Mouse (Mus musculus) hindbrain, embryonic 13.5 days (tissue): ENCODE measurements around the gene Pfkp. TPM values are rescaled to one million over a fixed set of nuclear protein-coding genes. Genes with fewer than 3 reads are reported as not detected.
A peak's percentile ranks its signal among the peaks of the same experiment; 100 is the strongest.

Source experiments
- ATAC-seq: fragments of 200-750 bp; cut with Nextera tagmentation; 2 replicates; pipeline ENCODE4 v1.8.0; 2017; ENCODE audit warnings: moderate TSS enrichment; ENCODE audit not compliant: low FRiP score
- H3K27ac ChIP-seq: fragments of 300-500 bp; sonication (generic); 2 replicates; pipeline ENCODE4 v1.5.1; 2015; ENCODE audit warnings: inconsistent platforms, mild to moderate bottlenecking, moderate library complexity
- H3K27me3 ChIP-seq: fragments of 300-500 bp; sonication (generic); 2 replicates; pipeline ENCODE4 v1.6.1; 2015; ENCODE audit warnings: mild to moderate bottlenecking, inconsistent platforms
- H3K36me3 ChIP-seq: fragments of 300-500 bp; sonication (generic); 2 replicates; pipeline ENCODE4 v1.6.1; 2015; ENCODE audit warnings: mild to moderate bottlenecking, inconsistent platforms
- H3K4me1 ChIP-seq: fragments of 300-500 bp; sonication (generic); replicated peaks from 2 replicates; pipeline ENCODE4 v1.6.1; 2015; ENCODE audit warnings: inconsistent platforms
- H3K4me2 ChIP-seq: fragments of 300-500 bp; sonication (generic); 2 replicates; pipeline ENCODE4 v1.6.1; 2015; ENCODE audit warnings: inconsistent platforms, mild to moderate bottlenecking, moderate library complexity
- H3K4me3 ChIP-seq: fragments of 300-500 bp; sonication (generic); 2 replicates; pipeline ENCODE4 v1.5.1; 2015; ENCODE audit warnings: mild to moderate bottlenecking, inconsistent platforms
- H3K9ac ChIP-seq: fragments of 300-500 bp; sonication (generic); 2 replicates; pipeline ENCODE4 v1.6.1; 2015; ENCODE audit warnings: mild to moderate bottlenecking, inconsistent platforms
- H3K9me3 ChIP-seq: fragments of 300-500 bp; sonication (generic); 2 replicates; pipeline ENCODE4 v1.6.1; 2016; ENCODE audit warnings: inconsistent platforms
- WGBS: fragments of 180-500 bp; shearing (Covaris S2); methylation state at CpG from one replicate; pipeline ENCODE4 v1.1.7; 2015; 5-methylcytosine and 5-hydroxymethylcytosine counted together
- polyA plus RNA-seq: library from polyadenylated mRNA; unstranded; fragments of >200 nt; fragmentation: Nextera tagmentation; extraction: Ambion mirVana; gene quantifications from 2 replicates; pipeline ENCODE4 v1.2.1, GENCODE M21; 2015

Pfkp gene
- polyA plus RNA-seq, 1 experiment from 2014 or later = 213 TPM

DNA sequence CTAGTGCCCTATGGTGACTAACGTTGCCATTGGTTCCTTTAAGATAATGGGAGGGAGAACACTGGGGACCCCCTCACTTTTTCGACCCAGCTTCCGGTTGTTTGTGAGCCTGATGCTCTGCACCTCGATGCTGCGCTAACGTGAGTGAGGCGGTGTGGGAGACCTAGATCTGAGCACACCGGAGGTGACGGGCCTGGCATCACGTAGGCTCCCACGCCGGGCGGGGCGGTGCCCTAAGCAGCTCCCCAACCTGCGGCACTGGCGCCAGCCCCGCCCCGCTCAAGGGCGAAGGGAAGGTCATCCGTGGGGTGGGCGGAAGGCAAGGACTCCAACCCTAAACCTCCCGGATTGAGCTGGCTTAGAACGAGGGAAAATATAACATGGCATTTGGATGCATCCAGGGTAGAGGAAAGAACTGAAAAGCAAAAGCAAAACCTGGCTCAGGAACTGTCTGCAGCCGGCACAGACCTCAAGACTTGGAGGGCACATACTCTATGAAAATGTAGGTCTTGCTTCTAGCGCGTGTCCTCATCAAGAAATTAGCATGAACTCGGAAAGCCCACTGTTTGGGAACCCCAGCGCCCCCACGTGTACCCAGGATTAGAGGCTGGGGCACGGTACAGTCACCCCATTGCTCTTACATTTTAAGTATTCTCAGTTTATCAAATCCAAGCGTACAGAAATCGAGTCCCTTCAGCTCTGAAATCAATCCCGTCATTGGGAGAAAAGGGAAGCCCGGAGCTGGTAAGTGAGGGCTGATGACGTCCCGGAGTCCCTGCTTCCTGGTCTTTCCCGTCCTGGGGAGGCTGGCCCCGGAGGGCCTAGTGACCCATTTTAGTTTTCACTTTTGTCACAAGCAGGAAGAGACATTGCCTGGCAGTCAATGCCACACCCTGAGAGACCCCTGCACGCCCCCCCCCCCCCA is 1.2 kb downstream of the Pfkp start:
- H3K4me3 ChIP-seq = peak overlapping the region; percentile 63
- ATAC-seq = peak; percentile 65
- H3K36me3 ChIP-seq = no peaks in the 10 kb centered on the region
- H3K27me3 ChIP-seq = 0 out of 2 replicates have a peak, but pooled peaks cover 3% of the 10 kb centered on the region
- peaks cover 19% of the 10 kb centered on the region for H3K4me1 ChIP-seq
- peak overlapping the region; percentile 75 for H3K27ac ChIP-seq
- H3K9ac ChIP-seq = peak overlapping the region; percentile 79
- no peaks in the 10 kb centered on the region for H3K9me3 ChIP-seq
- WGBS = under 1% methylated on average over 39 of the region's 39 CpGs
- H3K4me2 ChIP-seq = peak overlapping the region; percentile 96

DNA sequence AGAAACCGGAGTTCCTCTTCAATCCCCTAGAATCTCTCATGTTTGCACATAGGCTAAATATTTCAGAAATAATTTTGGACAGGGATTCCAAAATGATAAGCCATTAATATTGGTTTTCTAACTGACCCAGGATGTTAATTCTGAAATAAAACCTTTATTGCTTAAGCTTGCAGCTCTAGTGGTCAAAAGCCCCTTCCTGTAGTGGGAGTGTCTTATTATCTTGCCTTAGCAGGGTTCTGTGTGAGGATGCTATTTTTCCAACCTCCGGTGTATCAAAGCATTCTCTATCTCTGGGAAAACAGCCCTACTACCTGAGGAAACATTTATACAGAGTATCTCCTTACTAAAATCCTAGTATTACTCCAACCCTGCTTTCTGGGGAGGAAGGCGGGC is 1.9 kb downstream of the Pfkp start:
- peak overlapping the region; percentile 63 for H3K4me3 ChIP-seq
- 0 out of 2 replicates have a peak, but pooled peaks cover 3% of the 10 kb centered on the region for H3K27me3 ChIP-seq
- H3K36me3 ChIP-seq = no peaks in the 10 kb centered on the region
- WGBS = 46% methylated on average over 3 of the region's 3 CpGs
- H3K9ac ChIP-seq = peak overlapping the region; percentile 79
- H3K27ac ChIP-seq = peak overlapping the region; percentile 75
- ATAC-seq = no peak; the same call in 1 of the 2 replicates
- peaks cover 19% of the 10 kb centered on the region for H3K4me1 ChIP-seq
- peak overlapping the region; percentile 96 for H3K4me2 ChIP-seq
- no peaks in the 10 kb centered on the region for H3K9me3 ChIP-seq

- Histone ChIP-seq H3K9me3 (no peaks in the 10 kb centered on the region), H3K36me3 (no peaks in the 10 kb centered on the region), H3K4me2 (peak overlapping the region; percentile 96), H3K9ac (peak overlapping the region; percentile 79), H3K4me3 (peak overlapping the region; percentile 63), H3K27me3 (0 out of 2 replicates have a peak, but pooled peaks cover 3% of the 10 kb centered on the region), H3K4me1 (peaks cover 19% of the 10 kb centered on the region), H3K27ac (no peak overlapping the region)
- no peak for ATAC-seq
- WGBS = 86% methylated on average over 2 of the region's 2 CpGs
Observed at GRCm38 (mm10) chr13:6646266-6646665, 2.3 kb downstream of the Pfkp start.

DNA sequence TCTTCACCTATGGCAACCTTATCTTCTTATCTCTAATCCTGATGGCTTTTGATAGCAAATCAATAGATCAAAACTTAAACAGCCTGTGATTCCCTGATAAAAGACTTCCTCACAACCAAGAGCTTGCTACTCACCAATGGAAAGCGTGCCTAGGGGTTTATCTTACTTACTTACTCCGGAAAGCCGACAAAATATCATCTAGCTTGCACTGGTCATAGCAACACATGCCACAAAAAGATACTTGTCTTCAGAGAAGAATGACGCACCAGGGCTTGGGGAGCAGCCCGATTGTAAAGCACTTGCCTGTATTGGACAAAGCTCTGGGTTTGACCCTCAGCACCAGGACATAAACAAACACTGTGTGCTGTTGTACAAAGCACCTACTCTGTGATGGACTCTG is 4.6 kb downstream of the Pfkp start:
- WGBS = 88% methylated on average over 5 of the region's 5 CpGs
- Histone ChIP-seq H3K4me1 (peaks cover 16% of the 10 kb centered on the region), H3K36me3 (no peaks in the 10 kb centered on the region), H3K27me3 (0 out of 2 replicates have a peak, but pooled peaks cover 3% of the 10 kb centered on the region), H3K4me3 (no peak overlapping the region), H3K9ac (no peak overlapping the region), H3K4me2 (no peak overlapping the region), H3K9me3 (no peaks in the 10 kb centered on the region), H3K27ac (no peak overlapping the region)
- ATAC-seq = no peak

DNA sequence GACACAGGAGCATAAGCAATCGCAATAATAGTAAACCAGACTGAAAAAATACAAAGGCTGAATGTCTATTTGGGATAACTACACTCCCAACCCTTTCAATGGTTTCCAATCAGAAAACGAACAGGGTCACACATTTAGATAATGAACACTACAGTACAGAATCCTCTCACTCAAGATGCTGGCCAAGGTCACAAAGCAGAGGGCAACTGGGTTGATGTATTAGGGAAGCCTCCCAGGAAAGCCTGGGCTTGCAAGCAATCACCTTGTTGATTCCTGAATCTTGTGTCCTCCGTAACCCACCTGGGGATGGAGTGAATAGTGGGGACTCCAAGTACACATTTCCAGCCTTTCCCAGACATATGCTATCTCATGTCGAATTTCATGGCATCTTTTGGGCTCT is 5.6 kb downstream of the Pfkp start:
- Histone ChIP-seq H3K4me2 (no peak overlapping the region), H3K27me3 (0 out of 2 replicates have a peak, but pooled peaks cover 3% of the 10 kb centered on the region), H3K36me3 (no peaks in the 10 kb centered on the region), H3K4me1 (peaks cover 15% of the 10 kb centered on the region; the same call in 1 of the 2 replicates), H3K27ac (no peak overlapping the region), H3K9me3 (no peaks in the 10 kb centered on the region), H3K4me3 (no peak overlapping the region), H3K9ac (no peak overlapping the region)
- 89% methylated on average over 4 of the region's 4 CpGs for WGBS
- ATAC-seq = no peak

GRCm38 (mm10) chr13:6642453-6642852 is 6.1 kb downstream of the Pfkp start:
- 94% methylated on average over 5 of the region's 5 CpGs for WGBS
- H3K4me3 ChIP-seq = no peak overlapping the region
- no peak for ATAC-seq
- H3K27ac ChIP-seq = no peak overlapping the region
- peaks cover 13% of the 10 kb centered on the region; the same call in 1 of the 2 replicates for H3K4me1 ChIP-seq
- no peaks in the 10 kb centered on the region for H3K36me3 ChIP-seq
- H3K4me2 ChIP-seq = no peak overlapping the region
- H3K27me3 ChIP-seq = 0 out of 2 replicates have a peak, but pooled peaks cover 3% of the 10 kb centered on the region
- no peak overlapping the region for H3K9ac ChIP-seq
- H3K9me3 ChIP-seq = no peaks in the 10 kb centered on the region

- Histone ChIP-seq H3K27ac (no peak overlapping the region), H3K27me3 (0 out of 2 replicates have a peak, but pooled peaks cover 3% of the 10 kb centered on the region), H3K4me2 (no peak overlapping the region), H3K36me3 (no peaks in the 10 kb centered on the region), H3K9me3 (no peaks in the 10 kb centered on the region), H3K4me3 (no peak overlapping the region), H3K4me1 (peaks cover 11% of the 10 kb centered on the region; the same call in 1 of the 2 replicates), H3K9ac (no peak overlapping the region)
- 91% methylated on average over 1 of the region's 1 CpGs for WGBS
- no peak for ATAC-seq
Observed at GRCm38 (mm10) chr13:6641497-6641896, 7.1 kb downstream of the Pfkp start.

DNA sequence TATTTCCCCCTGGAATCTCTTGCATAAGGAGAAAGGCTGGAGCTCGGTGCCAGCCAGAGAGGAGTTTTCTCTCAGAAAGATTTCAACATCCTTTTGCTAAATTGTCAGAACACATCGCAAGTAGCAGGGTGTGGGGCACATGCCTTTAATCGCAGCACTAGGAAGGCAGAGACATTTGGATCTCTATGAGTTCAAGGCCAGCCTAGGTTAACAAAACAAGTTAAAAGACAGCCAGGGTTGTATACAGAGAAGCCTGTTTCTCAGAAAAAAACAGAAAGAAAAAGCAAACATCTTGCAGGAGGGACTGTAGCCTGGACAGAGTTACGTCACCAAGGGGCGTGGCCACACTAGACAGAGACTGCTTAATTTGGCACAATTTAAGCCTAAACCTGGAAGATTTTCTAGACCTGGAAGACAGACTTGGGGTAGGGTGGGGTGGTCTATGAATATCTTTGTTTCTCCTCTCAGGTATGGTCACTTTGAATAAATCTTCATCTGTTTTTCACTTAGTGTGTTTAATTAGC is 9.0 kb downstream of the Pfkp start:
- no peaks in the 10 kb centered on the region for H3K27me3 ChIP-seq
- 0 out of 2 replicates have a peak, but pooled peaks cover 2% of the 10 kb centered on the region for H3K36me3 ChIP-seq
- H3K9ac ChIP-seq = no peak overlapping the region
- no peak overlapping the region for H3K4me2 ChIP-seq
- H3K9me3 ChIP-seq = no peaks in the 10 kb centered on the region
- no peak overlapping the region for H3K27ac ChIP-seq
- WGBS = 84% methylated on average over 5 of the region's 5 CpGs
- ATAC-seq = no peak
- peaks cover 6% of the 10 kb centered on the region; the same call in 1 of the 2 replicates for H3K4me1 ChIP-seq
- no peak overlapping the region for H3K4me3 ChIP-seq

DNA sequence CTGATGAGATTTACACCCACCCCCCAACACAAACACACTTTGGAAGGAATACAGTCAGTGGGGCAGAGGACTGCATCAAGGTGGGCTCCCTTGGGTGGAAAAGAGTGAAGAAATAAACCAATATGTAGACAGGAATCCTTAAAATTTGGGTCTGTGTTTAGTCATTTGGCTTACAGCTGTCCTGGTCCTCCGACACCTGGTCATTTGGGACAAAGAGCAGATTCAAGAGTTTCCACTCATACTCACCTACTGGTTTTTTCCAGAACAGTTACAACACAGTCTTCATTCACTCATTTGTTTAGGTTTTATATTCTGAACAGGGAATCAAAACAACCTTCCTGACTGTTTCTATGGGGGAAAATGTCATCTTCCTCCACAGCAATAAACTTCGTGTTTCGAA is 9.6 kb downstream of the Pfkp start:
- Histone ChIP-seq H3K36me3 (peaks cover 7% of the 10 kb centered on the region; the same call in 1 of the 2 replicates), H3K4me2 (no peak overlapping the region), H3K4me1 (peaks cover 6% of the 10 kb centered on the region; the same call in 1 of the 2 replicates), H3K9ac (no peak overlapping the region), H3K4me3 (no peak overlapping the region), H3K27me3 (no peaks in the 10 kb centered on the region), H3K27ac (no peak overlapping the region), H3K9me3 (no peaks in the 10 kb centered on the region)
- ATAC-seq = no peak
- 97% methylated on average over 3 of the region's 3 CpGs for WGBS

DNA sequence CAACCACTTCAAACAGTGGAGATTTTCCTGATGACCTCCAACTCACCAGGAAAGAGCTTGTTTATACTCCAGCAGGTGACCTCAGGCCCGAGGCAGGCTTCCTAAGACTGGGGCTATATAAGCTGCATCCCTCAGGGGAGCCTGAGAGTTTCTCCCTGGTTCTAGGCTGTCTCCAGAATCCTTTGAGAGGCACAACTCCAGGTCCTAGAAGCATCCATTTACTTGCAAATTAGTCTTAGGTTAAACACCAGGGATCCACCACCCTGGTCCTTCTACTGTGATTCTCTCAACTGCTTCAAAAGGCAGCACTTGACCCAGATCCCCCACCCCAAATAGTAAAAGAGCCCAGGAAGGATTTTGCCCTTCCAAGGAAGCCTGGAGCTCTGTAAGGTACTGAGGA is 10.2 kb downstream of the Pfkp start:
- ATAC-seq = no peak
- no peaks in the 10 kb centered on the region for H3K9me3 ChIP-seq
- H3K36me3 ChIP-seq = peaks cover 7% of the 10 kb centered on the region; the same call in 1 of the 2 replicates
- H3K4me2 ChIP-seq = no peak overlapping the region
- no peak overlapping the region for H3K27ac ChIP-seq
- peaks cover 6% of the 10 kb centered on the region; the same call in 1 of the 2 replicates for H3K4me1 ChIP-seq
- no peaks in the 10 kb centered on the region for H3K27me3 ChIP-seq
- no peak overlapping the region for H3K9ac ChIP-seq
- no peak overlapping the region for H3K4me3 ChIP-seq
- 32% methylated on average over 1 of the region's 1 CpGs for WGBS

- H3K4me1 ChIP-seq = peaks cover 6% of the 10 kb centered on the region; the same call in 1 of the 2 replicates
- H3K27ac ChIP-seq = no peak overlapping the region
- ATAC-seq = no peak
- peaks cover 7% of the 10 kb centered on the region; the same call in 1 of the 2 replicates for H3K36me3 ChIP-seq
- H3K9me3 ChIP-seq = no peaks in the 10 kb centered on the region
- no peaks in the 10 kb centered on the region for H3K27me3 ChIP-seq
- no peak overlapping the region for H3K4me3 ChIP-seq
- H3K4me2 ChIP-seq = no peak overlapping the region
- H3K9ac ChIP-seq = no peak overlapping the region
- WGBS = 93% methylated on average over 7 of the region's 7 CpGs
Observed at GRCm38 (mm10) chr13:6637534-6638124, 10.9 kb downstream of the Pfkp start.

DNA sequence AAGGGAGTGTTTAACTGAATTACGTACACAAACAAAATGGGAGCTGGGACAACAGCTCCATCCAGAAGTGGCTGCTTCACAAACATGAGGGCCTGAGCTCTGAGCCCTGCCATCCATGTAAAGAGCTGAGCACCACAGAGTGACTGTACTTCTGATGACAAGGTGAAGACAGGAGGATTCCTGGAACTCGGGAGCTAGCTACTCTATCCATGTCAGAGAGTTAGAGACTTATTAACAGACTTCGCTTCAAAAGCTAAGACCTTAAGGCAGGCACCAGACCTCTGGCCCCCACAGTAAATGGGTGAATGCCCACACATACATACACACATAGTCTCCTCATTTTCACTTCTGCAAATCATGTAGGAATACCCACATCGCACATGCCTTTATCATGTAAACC is 11.6 kb downstream of the Pfkp start:
- H3K4me2 ChIP-seq = no peak overlapping the region
- H3K4me3 ChIP-seq = no peak overlapping the region
- no peak overlapping the region for H3K27ac ChIP-seq
- no peaks in the 10 kb centered on the region for H3K27me3 ChIP-seq
- no peaks in the 10 kb centered on the region for H3K9me3 ChIP-seq
- H3K4me1 ChIP-seq = peaks cover 11% of the 10 kb centered on the region
- H3K9ac ChIP-seq = no peak overlapping the region
- 76% methylated on average over 4 of the region's 4 CpGs for WGBS
- 0 out of 2 replicates have a peak, but pooled peaks have one; percentile 33 for ATAC-seq
- H3K36me3 ChIP-seq = peaks cover 7% of the 10 kb centered on the region; the same call in 1 of the 2 replicates
